Mouse (Mus musculus): Measurements from ENCODE around the gene Skint1.
"Not testable (repeated sequence)": the region's sequence is repeated elsewhere in the genome, so short reads cannot be mapped to it uniquely, and the experiment has no call there.

Skint1 gene

GRCm38 (mm10) chr4:112005969-112006368 lies at the start of gene Skint1:
Gene Skint1, plus strand, starts transcription at chr4:112006269.
- DNase-seq (ENCODE audit: extremely low spot score, low read depth, low spot score): no peak

DNA sequence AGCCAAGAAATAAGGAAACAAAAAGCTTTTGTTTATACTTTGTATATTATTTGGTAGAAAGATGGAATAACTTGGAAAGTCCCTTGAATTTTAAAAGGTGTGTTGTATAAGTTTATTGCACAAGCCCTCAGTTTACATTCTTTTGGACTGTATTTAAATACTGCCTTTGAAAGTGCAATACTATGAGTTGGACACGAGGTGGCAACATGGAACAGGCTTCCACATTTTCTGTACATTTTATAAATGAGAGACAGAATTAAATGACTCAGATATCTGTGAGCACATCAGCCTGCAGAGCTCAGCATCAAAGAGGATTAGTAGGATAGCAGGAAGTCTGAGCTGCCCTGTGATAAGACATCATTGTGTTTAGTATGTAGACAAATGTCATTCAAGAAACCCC lies 44.8 kb upstream of the Skint1 start:
- DNase-seq (ENCODE audit: extremely low spot score, low read depth, low spot score): no peak

DNA sequence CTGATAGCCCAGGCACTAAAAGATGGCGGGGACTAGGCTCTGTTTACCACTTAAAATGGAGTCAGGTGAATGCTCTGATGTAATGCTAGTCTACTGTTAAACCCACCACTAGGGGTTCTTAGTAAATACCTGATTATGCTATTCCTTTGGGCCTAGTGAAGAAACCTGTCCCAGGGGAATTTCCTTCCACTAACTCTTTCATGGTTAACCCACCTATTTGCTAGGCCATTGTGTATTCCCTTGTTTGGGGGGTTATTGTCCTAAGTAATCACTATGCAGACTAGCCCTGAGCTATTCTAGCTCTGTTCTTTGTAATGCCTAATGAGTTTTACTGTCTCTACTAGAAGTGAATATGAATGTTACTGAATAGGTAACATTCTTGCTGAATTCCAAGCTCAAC lies 42.8 kb upstream of the Skint1 start:
- DNase-seq (ENCODE audit: extremely low spot score, low read depth, low spot score): not testable (repeated sequence)

DNA sequence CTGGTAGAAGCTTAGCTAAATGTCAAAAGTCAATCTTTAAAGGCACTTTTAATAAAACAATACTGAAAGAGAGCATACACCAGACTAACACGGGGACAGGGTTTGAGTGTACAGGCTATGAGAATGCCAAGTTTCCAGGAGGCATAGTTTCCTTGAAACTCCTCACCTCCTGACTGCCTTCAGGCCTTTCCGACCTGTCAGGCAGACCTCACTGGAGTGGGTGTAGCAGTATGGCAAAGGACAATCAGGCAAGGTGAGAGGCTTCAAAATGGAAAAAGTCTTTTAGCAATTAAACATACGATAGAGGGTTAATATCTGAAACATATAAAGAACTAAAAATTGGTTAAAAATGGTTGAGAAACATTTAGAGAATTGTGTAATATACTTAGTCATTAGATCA lies 42.4 kb upstream of the Skint1 start:
- DNase-seq (ENCODE audit: extremely low spot score, low read depth, low spot score): no peak

- no peak for DNase-seq (ENCODE audit: extremely low spot score, low read depth, low spot score)
Observed at GRCm38 (mm10) chr4:111972623-111973022, 33.4 kb upstream of the Skint1 start, which contains the start of gene Skint7. Gene Skint7, plus strand, starts transcription at chr4:111972923.

- no peak for DNase-seq (ENCODE audit: extremely low spot score, low read depth, low spot score)
Observed at GRCm38 (mm10) chr4:112071716-112072115, 65.6 kb downstream of the Skint1 start, which contains the start of gene Skint4. Gene Skint4, plus strand, starts transcription at chr4:112072016.
